In the genomic region with DNA sequence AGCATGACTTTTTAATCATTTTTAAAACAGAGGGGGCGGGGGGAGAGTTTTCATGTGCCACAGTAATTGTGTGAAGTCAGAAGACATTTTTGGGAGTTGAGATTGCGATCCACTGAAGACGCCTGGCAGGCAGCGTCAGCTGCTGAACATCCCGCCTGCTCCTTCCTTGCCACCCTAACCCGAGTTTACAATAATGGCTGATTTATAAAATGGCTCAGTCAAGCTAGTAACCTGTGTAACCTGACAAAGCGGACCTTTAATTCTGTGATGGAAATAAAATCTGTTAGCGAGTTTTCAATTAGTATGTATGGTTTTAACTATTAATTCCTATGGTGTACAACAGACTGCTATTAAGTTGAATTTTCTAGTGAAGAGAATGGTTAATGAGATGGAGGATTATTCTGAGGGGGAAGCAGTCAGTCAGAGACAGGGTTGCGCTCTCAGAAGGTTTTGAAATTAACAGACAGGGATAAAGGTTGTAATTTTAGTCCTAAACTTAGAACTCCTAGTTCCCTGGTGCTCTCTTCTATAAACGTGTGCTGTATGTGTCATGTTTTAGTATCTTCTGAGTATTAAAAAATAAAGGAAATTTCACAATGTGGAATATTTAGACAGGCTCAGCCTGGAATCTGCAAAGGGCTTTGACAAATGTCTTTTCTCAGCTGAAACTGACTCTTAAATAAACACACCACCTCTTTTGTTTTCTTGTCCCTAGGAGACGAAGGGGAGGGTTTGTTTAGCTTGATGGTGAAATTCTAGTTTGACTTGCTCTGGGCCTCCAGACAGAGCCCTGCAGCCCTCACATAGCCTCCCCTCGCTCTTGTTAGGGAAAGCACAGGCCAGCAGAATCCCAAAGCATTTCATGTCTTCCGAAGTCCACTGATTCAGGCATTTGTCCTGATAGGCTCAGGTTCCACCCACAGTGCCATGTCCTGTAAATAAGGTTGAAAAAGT, we compare ENCODE assay signal across 8 mouse cellular contexts. TPM values are rescaled to one million over a fixed set of nuclear protein-coding genes. Genes with fewer than 3 reads are reported as not detected.
DNase-seq lines count a peak whose midpoint lies in the region; ATAC-seq lines count a peak whose summit lies in the region.
"Had no signal": no experiment of that assay in that cellular context is flagged by ENCODE, and none has a peak within 500 bp of the region (broad histone marks: within the 10 kb centered on the region; RNA-seq: fewer than 3 reads in every experiment).

No protein-coding gene starts in this region.

- no peak for ATAC-seq in neural tube, embryonic 13.5 days (ENCODE audit: low read depth)
- ATAC-seq in hindbrain, embryonic 13.5 days (ENCODE audit: low FRiP score) = no peak
- peak; percentile 87 for ATAC-seq in lung, embryonic 16.5 days (ENCODE audit: low read depth)
- ATAC-seq: forebrain, embryonic 15.5 days had no signal

- no peaks in the 10 kb centered on the region for H3K27me3 ChIP-seq in neural tube, embryonic 13.5 days
- no peaks in the 10 kb centered on the region for H3K27me3 ChIP-seq in hindbrain, embryonic 13.5 days
- no peaks in the 10 kb centered on the region for H3K27me3 ChIP-seq in lung, embryonic 16.5 days (ENCODE audit: control insufficient read depth, insufficient read depth, low read depth, low read length)
- H3K27me3 ChIP-seq: forebrain, embryonic 15.5 days had no signal

- no peak overlapping the region for H3K9ac ChIP-seq in neural tube, embryonic 13.5 days
- no peak overlapping the region; the same call in 1 of the 2 replicates for H3K9ac ChIP-seq in hindbrain, embryonic 13.5 days
- H3K9ac ChIP-seq in lung, embryonic 16.5 days (ENCODE audit: low read length) = 0 out of 2 replicates have a peak overlapping the region, but pooled peaks have one; percentile 4
- H3K9ac ChIP-seq: forebrain, embryonic 15.5 days had no signal

- H3K27ac ChIP-seq in neural tube, embryonic 13.5 days (replicated peaks) = peak overlapping the region; percentile 68
- peak overlapping the region; percentile 79 for H3K27ac ChIP-seq in hindbrain, embryonic 13.5 days
- H3K27ac ChIP-seq in lung, embryonic 16.5 days (ENCODE audit: low read length) = peak overlapping the region; percentile 84

- no peak overlapping the region for H3K4me3 ChIP-seq in neural tube, embryonic 13.5 days
- H3K4me3 ChIP-seq in hindbrain, embryonic 13.5 days = no peak overlapping the region
- no peak overlapping the region for H3K4me3 ChIP-seq in lung, embryonic 16.5 days (ENCODE audit: low read length)
- H3K4me3 ChIP-seq: forebrain, embryonic 15.5 days had no signal

- H3K4me2 ChIP-seq in neural tube, embryonic 13.5 days = no peak overlapping the region
- H3K4me2 ChIP-seq in hindbrain, embryonic 13.5 days = no peak overlapping the region
- H3K4me2 ChIP-seq in lung, embryonic 16.5 days (ENCODE audit: low read depth, low read length) = peak overlapping the region; percentile 30
- H3K4me2 ChIP-seq: forebrain, embryonic 15.5 days had no signal

- DNase-seq in neural tube, embryonic 10.5 days (ENCODE audit: extremely low spot score, low spot score) = no peak
- no peak for DNase-seq in adrenal gland, postnatal 36 days
- no peak for DNase-seq in right cerebral cortex, postnatal 4 days
- no peak for DNase-seq in cerebellum, postnatal 25 days

- H3K36me3 ChIP-seq in neural tube, embryonic 13.5 days = peaks cover 31% of the 10 kb centered on the region
- H3K36me3 ChIP-seq in hindbrain, embryonic 13.5 days = peaks cover 35% of the 10 kb centered on the region
- H3K36me3 ChIP-seq in lung, embryonic 16.5 days (ENCODE audit: control insufficient read depth, insufficient read depth, low read length) = peaks cover 19% of the 10 kb centered on the region

- no peaks in the 10 kb centered on the region for H3K9me3 ChIP-seq in neural tube, embryonic 13.5 days
- no peaks in the 10 kb centered on the region for H3K9me3 ChIP-seq in hindbrain, embryonic 13.5 days
- no peaks in the 10 kb centered on the region for H3K9me3 ChIP-seq in lung, embryonic 16.5 days (ENCODE audit: control insufficient read depth, low read length)
- H3K9me3 ChIP-seq: forebrain, embryonic 15.5 days had no signal

- 73% methylated on average over 13 of the region's 13 CpGs for WGBS in neural tube, embryonic 13.5 days
- 76% methylated on average over 13 of the region's 13 CpGs for WGBS in hindbrain, embryonic 13.5 days
- 50% methylated on average over 13 of the region's 13 CpGs for WGBS in lung, embryonic 16.5 days

- peaks cover 35% of the 10 kb centered on the region for H3K4me1 ChIP-seq in neural tube, embryonic 13.5 days (replicated peaks)
- H3K4me1 ChIP-seq in hindbrain, embryonic 13.5 days (replicated peaks) = peaks cover 20% of the 10 kb centered on the region
- H3K4me1 ChIP-seq in lung, embryonic 16.5 days (replicated peaks; ENCODE audit: control insufficient read depth, insufficient read depth, low read length) = peaks cover 16% of the 10 kb centered on the region

RNA-seq across cellular contexts. Expression of gene Trp53bp2, which starts 51.6 kb away (rescaled TPM):
- 21.1 and 24.9 TPM in 2 replicates for polyA plus RNA-seq in neural tube, embryonic 13.5 days (2015; fragmentation: Nextera tagmentation; extraction: Ambion mirVana)
- 20.5 and 21.7 TPM in 2 replicates for polyA plus RNA-seq in hindbrain, embryonic 13.5 days (2015; fragmentation: Nextera tagmentation; extraction: Ambion mirVana)
- 22.4 and 23.4 TPM in 2 replicates for polyA plus RNA-seq in lung, embryonic 16.5 days (2015; fragmentation: Nextera tagmentation; extraction: Ambion mirVana)
- total RNA-seq in adrenal gland, postnatal 36 days (2021) = 10 to 100 TPM; 19.9 to 20.2 TPM

RNA-seq across cellular contexts. Expression of gene Capn2, which starts 56.8 kb away (rescaled TPM):
- polyA plus RNA-seq in neural tube, embryonic 13.5 days (2015; fragmentation: Nextera tagmentation; extraction: Ambion mirVana) = 95.5 and 99.2 TPM in 2 replicates
- polyA plus RNA-seq in hindbrain, embryonic 13.5 days (2015; fragmentation: Nextera tagmentation; extraction: Ambion mirVana) = 85.0 and 85.8 TPM in 2 replicates
- 127 and 136 TPM in 2 replicates for polyA plus RNA-seq in lung, embryonic 16.5 days (2015; fragmentation: Nextera tagmentation; extraction: Ambion mirVana)
- total RNA-seq in adrenal gland, postnatal 36 days (2021) = 10 to 100 TPM; 67.0 to 88.1 TPM
